Mouse (Mus musculus): ENCODE results near the gene Elof1. TPM values are rescaled to one million over a fixed set of nuclear protein-coding genes. Genes with fewer than 3 reads are reported as not detected.

Gene Elof1
- total and polyA plus RNA-seq, 3 experiments: 34.6 to 67.0 (median 42.6) TPM

DNA sequence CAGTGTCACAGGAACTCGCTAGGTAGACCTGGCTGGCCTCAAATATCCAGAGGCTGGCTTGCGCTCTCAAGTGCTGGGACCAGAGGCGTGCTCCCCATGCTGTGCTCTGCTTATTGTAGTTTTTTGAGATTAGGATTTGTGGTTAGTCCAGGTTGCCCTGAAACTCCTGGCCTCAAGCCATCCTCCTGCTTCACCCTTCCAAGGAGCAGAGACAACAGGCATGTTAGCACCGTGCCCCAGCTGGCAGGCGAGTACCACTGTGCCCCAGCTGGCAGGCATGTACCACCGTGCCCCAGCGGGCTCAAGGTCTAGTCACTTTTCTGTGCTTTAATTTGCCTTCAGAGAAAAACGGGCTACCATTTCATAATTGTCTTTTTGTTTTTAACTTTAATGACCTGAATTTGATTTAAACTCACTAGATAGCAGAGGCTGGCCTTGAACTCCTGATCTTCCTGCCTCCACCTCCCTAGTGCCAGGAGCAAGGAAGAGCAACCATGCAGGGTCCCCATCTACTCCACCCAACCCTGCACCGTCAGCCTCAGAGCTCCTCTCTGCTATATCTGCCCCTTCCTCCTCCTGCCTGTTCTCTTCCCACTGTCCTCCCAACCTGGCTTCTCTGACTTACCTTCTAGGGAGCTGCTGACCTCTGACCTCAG is 18.1 kb upstream of the Elof1 start:
- DNase-seq: no peak
- peaks cover 2% of the 10 kb centered on the region; the same call in 1 of the 2 replicates for H3K4me1 ChIP-seq (ENCODE audit: control insufficient read depth, insufficient read depth, low read length)
- no peak overlapping the region for H3K4me3 ChIP-seq
- no peak overlapping the region for H3K9ac ChIP-seq (ENCODE audit: low read depth, low read length)
- H3K79me2 ChIP-seq (replicated peaks; ENCODE audit: control insufficient read depth, insufficient read depth, low read length): no peaks in the 10 kb centered on the region
- H3K36me3 ChIP-seq (ENCODE audit: control insufficient read depth, insufficient read depth, low read length): no peaks in the 10 kb centered on the region
- WGBS: 85% methylated on average over 9 of the region's 9 CpGs
- TF ChIP-seq CTCF (IDR thresholded peaks at IDR 0.05) (no peak), POLR2A (IDR thresholded peaks at IDR 0.05; ENCODE audit: insufficient read depth, low read depth, low read length) (no peak), EP300 (IDR thresholded peaks at IDR 0.05; ENCODE audit: insufficient read depth, low read depth, low read length) (no peak)
- intact Hi-C loops (cut with DNase I): no loop called here
- no peak overlapping the region for H3K27ac ChIP-seq
- no peaks in the 10 kb centered on the region; the same call in 1 of the 2 replicates for H3K27me3 ChIP-seq (ENCODE audit: control insufficient read depth, insufficient read depth, low read length)

DNA sequence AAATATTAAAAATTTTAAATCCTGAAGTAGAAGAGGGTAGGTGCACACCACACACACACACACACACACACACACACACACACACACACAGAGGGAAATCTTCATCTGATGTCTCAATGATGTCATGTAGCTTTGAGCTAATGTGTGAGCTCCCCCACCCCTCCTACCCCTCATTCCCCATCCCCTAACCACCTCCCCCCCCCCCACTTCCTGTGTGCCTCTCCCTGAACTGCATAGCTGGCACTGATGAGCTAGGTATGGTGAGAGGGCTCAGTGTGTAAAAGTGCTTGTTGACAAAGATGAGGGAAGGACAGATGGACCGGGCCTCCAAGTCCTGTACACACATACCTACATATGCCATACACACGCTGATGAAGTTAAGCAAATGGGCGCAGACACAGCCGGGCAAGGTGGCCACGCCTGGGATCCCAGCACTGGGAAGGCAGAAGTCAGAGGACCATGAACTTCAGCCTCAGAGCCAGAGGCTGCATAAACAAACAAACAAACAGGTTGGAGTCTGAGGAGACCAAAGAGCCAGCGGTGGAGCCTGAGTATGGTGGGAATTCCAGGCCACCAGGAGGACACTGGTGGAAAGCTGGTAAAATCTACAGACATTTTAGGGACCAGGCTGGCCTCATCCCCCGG is 17.4 kb upstream of the Elof1 start:
- Histone ChIP-seq H3K79me2 (replicated peaks; ENCODE audit: control insufficient read depth, insufficient read depth, low read length) (no peaks in the 10 kb centered on the region), H3K4me1 (ENCODE audit: control insufficient read depth, insufficient read depth, low read length) (peaks cover 2% of the 10 kb centered on the region; the same call in 1 of the 2 replicates), H3K4me3 (no peak overlapping the region), H3K27me3 (ENCODE audit: control insufficient read depth, insufficient read depth, low read length) (no peaks in the 10 kb centered on the region; the same call in 1 of the 2 replicates), H3K27ac (no peak overlapping the region), H3K36me3 (ENCODE audit: control insufficient read depth, insufficient read depth, low read length) (no peaks in the 10 kb centered on the region), H3K9ac (ENCODE audit: low read depth, low read length) (no peak overlapping the region)
- WGBS: 88% methylated on average over 7 of the region's 7 CpGs
- no peak for TF ChIP-seq POLR2A (IDR thresholded peaks at IDR 0.05; ENCODE audit: insufficient read depth, low read depth, low read length)
- TF ChIP-seq EP300 (IDR thresholded peaks at IDR 0.05; ENCODE audit: insufficient read depth, low read depth, low read length): no peak
- TF ChIP-seq CTCF (IDR thresholded peaks at IDR 0.05): no peak
- DNase-seq: no peak
- intact Hi-C loops (cut with DNase I): no loop called here

DNA sequence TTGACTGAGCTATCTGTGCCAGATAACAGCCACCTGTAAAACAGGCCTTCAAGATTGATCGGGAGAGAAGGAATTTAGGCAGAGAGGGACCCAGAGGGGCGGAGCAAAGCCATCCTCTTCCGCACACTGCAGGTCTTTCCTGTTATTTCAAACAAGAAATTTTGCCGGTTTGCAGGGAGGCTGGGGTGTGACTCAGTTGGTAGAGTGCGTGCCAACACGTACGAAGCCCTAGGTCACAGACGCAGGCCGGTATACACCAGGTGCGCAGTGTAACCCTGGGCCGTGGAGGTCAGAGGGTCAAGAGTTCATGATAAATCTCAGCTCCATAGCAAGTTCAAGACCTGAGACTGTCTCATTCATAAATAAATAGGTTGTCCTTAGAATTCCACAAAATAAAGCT is 15.2 kb upstream of the Elof1 start:
- Histone ChIP-seq H3K36me3 (ENCODE audit: control insufficient read depth, insufficient read depth, low read length) (no peaks in the 10 kb centered on the region), H3K4me3 (no peak overlapping the region), H3K4me1 (ENCODE audit: control insufficient read depth, insufficient read depth, low read length) (peaks cover 2% of the 10 kb centered on the region; the same call in 1 of the 2 replicates), H3K79me2 (replicated peaks; ENCODE audit: control insufficient read depth, insufficient read depth, low read length) (no peaks in the 10 kb centered on the region), H3K27me3 (ENCODE audit: control insufficient read depth, insufficient read depth, low read length) (no peaks in the 10 kb centered on the region; the same call in 1 of the 2 replicates), H3K9ac (ENCODE audit: low read depth, low read length) (no peak overlapping the region), H3K27ac (no peak overlapping the region)
- TF ChIP-seq EP300 (IDR thresholded peaks at IDR 0.05; ENCODE audit: insufficient read depth, low read depth, low read length): no peak
- no peak for TF ChIP-seq POLR2A (IDR thresholded peaks at IDR 0.05; ENCODE audit: insufficient read depth, low read depth, low read length)
- no peak for TF ChIP-seq CTCF (IDR thresholded peaks at IDR 0.05)
- DNase-seq: no peak
- intact Hi-C loops (cut with DNase I): no loop called here
- WGBS: 53% methylated on average over 11 of the region's 11 CpGs

DNA sequence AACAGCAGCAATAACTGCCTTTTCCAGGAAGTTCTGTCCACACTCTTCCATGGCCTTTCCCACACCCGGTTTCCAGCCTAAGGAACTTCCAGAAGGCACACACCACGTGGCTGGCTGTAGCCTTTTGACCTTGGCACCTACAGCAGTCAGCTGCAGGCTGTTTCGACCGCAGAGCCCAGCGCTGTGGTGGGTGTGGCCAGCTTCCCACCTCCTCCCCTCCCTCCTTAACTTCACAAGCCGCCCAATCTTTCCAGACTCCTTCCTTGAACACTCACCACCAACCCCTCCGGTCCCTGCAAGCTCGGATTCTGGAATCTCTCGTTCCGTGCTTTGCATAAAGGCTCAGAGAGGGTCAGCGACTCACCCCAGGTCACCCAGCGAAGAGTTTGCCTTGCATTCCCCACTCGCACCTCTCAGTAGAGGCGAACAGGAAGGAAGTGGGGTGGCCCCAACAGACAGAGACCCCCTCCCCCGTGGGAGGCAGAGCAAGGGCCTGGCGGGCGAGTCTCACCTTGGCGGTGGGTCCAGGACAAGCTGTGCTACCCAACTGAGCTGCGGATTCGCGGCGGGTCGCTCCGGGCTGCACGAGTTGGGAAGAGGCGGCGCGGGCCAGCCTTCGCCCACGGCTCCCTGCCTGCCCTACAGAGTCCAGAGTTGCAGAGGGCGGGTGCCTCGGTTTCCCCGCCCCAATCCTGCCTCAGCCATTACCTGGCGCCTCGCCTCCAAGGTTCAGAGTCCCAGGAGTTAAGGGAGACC is 14.4 kb upstream of the Elof1 start:
- TF ChIP-seq CTCF (IDR thresholded peaks at IDR 0.05): no peak
- TF ChIP-seq EP300 (IDR thresholded peaks at IDR 0.05; ENCODE audit: insufficient read depth, low read depth, low read length): no peak
- no peak for TF ChIP-seq POLR2A (IDR thresholded peaks at IDR 0.05; ENCODE audit: insufficient read depth, low read depth, low read length)
- intact Hi-C loops (cut with DNase I): no loop called here
- Histone ChIP-seq H3K27ac (no peak overlapping the region), H3K36me3 (ENCODE audit: control insufficient read depth, insufficient read depth, low read length) (no peaks in the 10 kb centered on the region), H3K4me3 (peak overlapping the region; percentile 9; the same call in 1 of the 2 replicates), H3K4me1 (ENCODE audit: control insufficient read depth, insufficient read depth, low read length) (peaks cover 2% of the 10 kb centered on the region; the same call in 1 of the 2 replicates), H3K27me3 (ENCODE audit: control insufficient read depth, insufficient read depth, low read length) (no peaks in the 10 kb centered on the region; the same call in 1 of the 2 replicates), H3K9ac (ENCODE audit: low read depth, low read length) (peak overlapping the region; percentile 26; the same call in 1 of the 2 replicates), H3K79me2 (replicated peaks; ENCODE audit: control insufficient read depth, insufficient read depth, low read length) (no peaks in the 10 kb centered on the region)
- 5% methylated on average over 35 of the region's 35 CpGs for WGBS
- DNase-seq: peak; percentile 41 to 67

DNA sequence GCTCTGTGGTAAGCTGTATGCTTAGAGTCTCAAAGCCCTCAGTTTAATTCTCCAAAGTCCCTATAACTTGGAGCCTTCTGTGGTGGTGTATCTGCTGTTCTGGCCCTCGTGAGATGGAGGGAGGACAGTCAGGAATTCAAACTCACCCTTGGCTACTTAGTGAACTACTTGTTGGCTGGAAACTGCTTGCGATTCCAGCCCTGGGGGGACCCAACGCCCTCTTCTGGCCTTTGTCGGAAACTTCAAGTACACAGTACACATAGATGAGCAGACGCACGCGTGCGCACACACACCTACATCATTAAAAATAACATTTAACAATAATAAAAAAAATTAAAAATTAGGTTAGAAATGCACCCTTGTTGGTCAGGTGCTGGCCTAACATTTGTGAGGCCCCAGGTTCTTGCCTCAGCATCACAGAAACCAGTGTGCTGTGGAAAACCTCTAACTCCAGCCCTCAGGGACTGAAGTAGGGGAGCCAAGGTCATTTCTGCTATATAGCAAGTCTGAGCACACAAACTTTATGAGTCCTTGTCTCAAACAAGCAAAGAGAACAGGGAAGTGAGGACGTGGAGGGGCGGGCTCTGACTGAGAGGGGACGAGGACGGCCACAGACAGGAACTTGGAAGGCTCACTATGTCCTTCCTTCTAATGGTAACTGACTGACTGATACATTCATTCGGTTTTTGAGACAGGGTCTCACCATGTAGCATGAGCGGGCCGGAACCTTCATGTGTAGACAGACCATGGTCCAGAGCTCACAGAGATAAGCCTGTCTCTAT is 8.5 kb upstream of the Elof1 start:
- no peak overlapping the region for H3K4me3 ChIP-seq
- H3K36me3 ChIP-seq (ENCODE audit: control insufficient read depth, insufficient read depth, low read length): no peaks in the 10 kb centered on the region
- no peaks in the 10 kb centered on the region for H3K79me2 ChIP-seq (replicated peaks; ENCODE audit: control insufficient read depth, insufficient read depth, low read length)
- no peaks in the 10 kb centered on the region for H3K27me3 ChIP-seq (ENCODE audit: control insufficient read depth, insufficient read depth, low read length)
- intact Hi-C loops (cut with DNase I): no loop called here
- H3K9ac ChIP-seq (ENCODE audit: low read depth, low read length): no peak overlapping the region
- peak in 1 of 2 experiments; percentile 46 for DNase-seq
- no peak for TF ChIP-seq EP300 (IDR thresholded peaks at IDR 0.05; ENCODE audit: insufficient read depth, low read depth, low read length)
- no peak for TF ChIP-seq POLR2A (IDR thresholded peaks at IDR 0.05; ENCODE audit: insufficient read depth, low read depth, low read length)
- TF ChIP-seq CTCF (IDR thresholded peaks at IDR 0.05): no peak
- 79% methylated on average over 15 of the region's 15 CpGs for WGBS
- H3K27ac ChIP-seq: no peak overlapping the region
- H3K4me1 ChIP-seq (ENCODE audit: control insufficient read depth, insufficient read depth, low read length): no peaks in the 10 kb centered on the region; the same call in 1 of the 2 replicates
